Mouse (Mus musculus) megakaryocyte progenitor cell, adult 5-6 weeks (primary cell): ENCODE measurements around the gene Cox20. TPM values are rescaled to one million over a fixed set of nuclear protein-coding genes. Genes with fewer than 3 reads are reported as not detected.
A peak's percentile ranks its signal among the peaks of the same experiment; 100 is the strongest.

Experiments used
- ATAC-seq: replicated peaks from 2 replicates; pipeline ENCODE4 v1.8.0; 2016; ENCODE audit warnings: mild to moderate bottlenecking, moderate TSS enrichment, inconsistent platforms; ENCODE audit not compliant: poor library complexity
- total RNA-seq, 2 experiments: library from RNA; stranded (forward) in 1 of 2; stranded (reverse) in 1 of 2; fragments of 157-497, 149-512 nt in 1 of 2; fragments of 200-1000 nt in 1 of 2; gene quantifications; 2 replicates each; pipeline versions ENCODE4 v1.2.3 to v1.2.4; 2015 to 2017

Cox20 gene
- total RNA-seq, 2 experiments from 2014 or later, result 153 TPM

DNA sequence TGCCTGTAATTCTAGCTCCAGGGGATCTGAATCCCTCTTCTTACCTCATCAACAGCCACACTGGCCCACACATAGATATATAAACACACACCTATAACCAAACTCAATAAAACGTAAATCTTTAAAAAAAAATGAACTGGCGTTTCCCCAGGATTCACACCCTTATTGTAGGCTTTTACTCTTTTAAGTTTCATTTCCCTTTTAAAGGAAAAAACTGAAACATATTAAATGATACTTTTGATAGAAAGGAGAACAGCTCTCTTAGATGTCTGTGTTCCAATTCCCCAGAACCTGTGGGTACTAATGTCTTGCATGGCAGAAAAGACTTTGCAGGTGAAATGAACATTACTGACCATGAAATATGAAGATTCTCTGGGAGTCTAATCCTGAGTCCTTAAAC, 31.9 kb downstream of the Cox20 start:
- no peak for ATAC-seq

DNA sequence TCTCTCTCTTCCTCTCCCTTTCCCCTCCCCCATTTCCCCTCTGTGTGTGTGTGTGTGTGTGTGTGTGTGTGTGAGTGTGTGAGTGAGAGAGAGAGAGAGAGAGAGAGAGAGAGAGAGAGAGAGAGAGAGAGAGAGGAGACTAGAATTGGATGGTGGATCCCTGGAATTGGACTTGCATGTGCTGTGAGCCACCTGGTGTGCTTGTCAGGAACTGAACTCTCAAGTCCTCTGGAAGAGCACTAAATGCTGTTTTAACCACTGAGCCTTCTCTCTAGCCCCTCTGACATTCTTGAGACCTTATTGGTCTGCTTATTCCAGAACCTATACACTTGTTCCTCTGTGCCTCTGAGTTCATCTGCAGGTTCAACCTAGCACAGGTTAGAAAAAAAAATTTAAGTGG, 32.7 kb downstream of the Cox20 start:
- peak; percentile 70; the same call in 1 of the 2 replicates for ATAC-seq

DNA sequence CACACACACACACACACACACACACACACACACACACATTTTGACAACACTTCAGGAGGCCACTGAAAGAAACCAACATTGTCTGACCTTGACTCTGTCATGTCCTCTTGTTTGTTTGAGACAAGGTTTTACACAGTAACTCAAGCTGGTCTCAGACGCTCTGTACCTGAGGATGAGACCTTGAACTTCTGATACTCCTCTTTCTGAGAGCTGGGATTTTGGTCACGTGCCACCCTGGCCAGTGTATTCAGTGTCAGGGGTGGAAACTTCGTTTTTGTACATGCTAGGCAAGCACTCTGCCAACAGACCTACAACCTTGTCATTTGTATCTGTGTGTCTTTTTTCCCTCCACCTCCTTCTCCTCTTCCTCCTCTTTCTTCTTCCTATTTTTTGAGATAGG, 35.6 kb downstream of the Cox20 start:
- ATAC-seq, result no peak

DNA sequence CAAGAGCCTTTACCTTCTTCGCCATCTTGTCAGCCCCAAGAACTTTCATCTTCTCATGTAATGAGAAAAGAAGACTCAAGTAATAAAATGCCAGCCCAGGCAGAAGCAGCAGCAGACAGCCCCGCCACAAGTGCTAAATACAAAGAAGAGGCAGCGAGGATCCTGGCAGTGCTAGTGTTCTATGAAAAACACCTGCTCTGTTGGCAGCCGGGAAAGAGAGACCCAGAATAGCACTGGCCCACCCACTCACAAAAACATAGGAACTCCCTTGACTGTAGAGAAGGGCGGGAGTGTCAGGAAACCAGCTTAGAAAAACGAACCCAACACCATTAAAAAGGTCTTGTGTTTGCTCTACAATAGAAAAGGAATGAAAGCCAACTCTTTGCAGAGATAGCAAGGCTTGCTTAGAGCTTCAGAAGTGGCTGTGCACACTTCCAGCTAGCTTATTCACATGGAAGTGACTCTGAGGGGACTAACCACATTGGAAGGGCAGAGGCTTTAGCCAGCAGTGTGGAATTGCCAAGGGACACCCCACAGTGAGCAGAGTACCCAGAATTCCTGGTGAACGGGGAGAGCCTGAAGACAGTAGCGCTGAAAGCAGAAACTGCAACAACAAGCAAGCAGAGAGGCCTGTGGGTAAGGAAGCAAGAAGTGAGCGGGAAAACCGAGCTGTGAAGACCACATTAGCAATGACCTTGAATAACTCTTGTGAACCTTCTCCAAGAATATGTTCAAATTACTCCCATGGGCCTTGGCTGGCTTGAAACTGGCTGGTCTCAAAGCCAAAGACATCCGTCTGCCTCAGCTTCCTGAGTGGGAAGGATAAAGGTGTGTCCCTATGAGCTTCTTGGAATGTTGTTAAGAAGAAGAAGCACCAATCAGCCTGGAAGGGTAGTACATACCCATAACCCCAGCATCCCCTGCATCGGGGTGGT, 39.1 kb downstream of the Cox20 start:
- no peak for ATAC-seq

- ATAC-seq, result no peak
Measured at GRCm38 (mm10) chr1:178360264-178360663, 41.3 kb downstream of the Cox20 start.

- peak; percentile 84 for ATAC-seq
Measured at GRCm38 (mm10) chr1:178360702-178361101, 41.8 kb downstream of the Cox20 start.

GRCm38 (mm10) chr1:178365171-178365570, 46.2 kb downstream of the Cox20 start:
- ATAC-seq, result no peak

GRCm38 (mm10) chr1:178368121-178368520, 49.2 kb downstream of the Cox20 start:
- no peak for ATAC-seq

GRCm38 (mm10) chr1:178368548-178369271, 49.8 kb downstream of the Cox20 start:
- ATAC-seq, result peak; percentile 90

GRCm38 (mm10) chr1:178369272-178369651, 50.3 kb downstream of the Cox20 start:
- ATAC-seq, result peak; percentile 76

Other genes starting within 250 kb of the Cox20 start
- 12.0 and 17.3 TPM in 2 replicates for gene Desi2, start 131.7 kb upstream of the Cox20 start, total RNA-seq (2015)
- gene Desi2, start 131.7 kb upstream of the Cox20 start, total RNA-seq (2017), result 11.5 and 16.5 TPM in 2 replicates
- 640 and 703 TPM in 2 replicates for gene Hnrnpu, start 18.7 kb downstream of the Cox20 start, total RNA-seq (2015)
- gene Hnrnpu, start 18.7 kb downstream of the Cox20 start, total RNA-seq (2017), result 490 and 622 TPM in 2 replicates
- 3.8 and 4.2 TPM in 2 replicates for gene Efcab2, start 87.0 kb downstream of the Cox20 start, total RNA-seq (2015)
- 1.7 and 3.2 TPM in 2 replicates for gene Efcab2, start 87.0 kb downstream of the Cox20 start, total RNA-seq (2017)
- gene Kif26b, start 210.0 kb downstream of the Cox20 start, total RNA-seq (2015), result 0.37 and 0.42 TPM in 2 replicates
- gene Kif26b, start 210.0 kb downstream of the Cox20 start, total RNA-seq (2017), result 0.33 and 0.98 TPM in 2 replicates